Mouse (Mus musculus) brain, embryonic 14.5 days (tissue): ENCODE results near the gene Gm9803.

Source experiments
- CTCF ChIP-seq: fragments of 200-500 bp; IDR thresholded peaks from 2 replicates; pipeline ENCODE4 v1.5.1; 2012; ENCODE audit warnings: inconsistent platforms, mild to moderate bottlenecking, moderate library complexity, borderline replicate concordance; ENCODE audit not compliant: insufficient read depth, insufficient read length; ENCODE audit errors: extremely low read depth
- POLR2A ChIP-seq: fragments of 200-500 bp; IDR thresholded peaks from 2 replicates; pipeline ENCODE4 v1.6.1; 2012; ENCODE audit warnings: mild to moderate bottlenecking, inconsistent platforms, borderline replicate concordance; ENCODE audit not compliant: poor library complexity, insufficient read depth, insufficient read length, severe bottlenecking; ENCODE audit errors: extremely low read depth

GRCm38 (mm10) chr10:43559313-43559712, 35.4 kb downstream of the Gm9803 start:
- no peak for TF ChIP-seq CTCF
- TF ChIP-seq POLR2A, result no peak
